Mouse (Mus musculus) hindbrain, embryonic 11.5 days (tissue): ENCODE measurements at regions not wholly inside any gene's neighbourhood (a gene's known extent, or its start where the extent isn't known, plus 50 kb on each side); places are given as distances from the start of the nearest gene placed in this dataset.

ENCODE experiments used
- ATAC-seq: fragments of 200-750 bp; cut with Nextera tagmentation; 2 replicates; pipeline ENCODE4 v1.8.0; 2017; ENCODE audit warnings: mild to moderate bottlenecking, moderate TSS enrichment, moderate library complexity; ENCODE audit not compliant: low FRiP score
- DNase-seq: peaks from one replicate; pipeline ENCODE4 v3.0.0-alpha.2; 2015; ENCODE audit warnings: low spot score
- H3K27ac ChIP-seq: fragments of 300-500 bp; sonication (generic); 2 replicates; pipeline ENCODE4 v1.5.1; 2014; ENCODE audit warnings: mild to moderate bottlenecking, low read depth, low read length
- H3K27me3 ChIP-seq: fragments of 300-500 bp; sonication (generic); 2 replicates; pipeline ENCODE4 v1.6.1; 2014; ENCODE audit warnings: mild to moderate bottlenecking, low read length, moderate library complexity, mixed read lengths; ENCODE audit not compliant: control insufficient read depth, insufficient read depth
- H3K36me3 ChIP-seq: fragments of 300-500 bp; sonication (generic); 2 replicates; pipeline ENCODE4 v1.6.1; 2014; ENCODE audit warnings: mild to moderate bottlenecking, low read length, moderate library complexity, mixed read lengths; ENCODE audit not compliant: control insufficient read depth, insufficient read depth
- H3K4me1 ChIP-seq: fragments of 300-500 bp; sonication (generic); replicated peaks from 2 replicates; pipeline ENCODE4 v1.6.1; 2014; ENCODE audit warnings: low read length, mixed read lengths; ENCODE audit not compliant: control insufficient read depth, insufficient read depth
- H3K4me2 ChIP-seq: fragments of 300-500 bp; sonication (generic); replicated peaks from 2 replicates; pipeline ENCODE4 v1.6.1; 2014; ENCODE audit warnings: mild to moderate bottlenecking, low read depth, low read length
- H3K4me3 ChIP-seq: fragments of 300-500 bp; sonication (generic); 2 replicates; pipeline ENCODE4 v1.5.1; 2014; ENCODE audit warnings: low read depth, low read length
- H3K9ac ChIP-seq: fragments of 300-500 bp; sonication (generic); 2 replicates; pipeline ENCODE4 v1.6.1; 2014; ENCODE audit warnings: low read depth, low read length
- H3K9me3 ChIP-seq: fragments of 300-500 bp; sonication (generic); 2 replicates; pipeline ENCODE4 v1.6.1; 2016; ENCODE audit warnings: low read length; ENCODE audit not compliant: control insufficient read depth
- WGBS: fragments of 180-500 bp; shearing (Covaris S2); extraction: QIAGEN DNeasy Blood & Tissue Kit; methylation state at CpG from one replicate; pipeline ENCODE4 v1.1.7; 2014; 5-methylcytosine and 5-hydroxymethylcytosine counted together

DNA sequence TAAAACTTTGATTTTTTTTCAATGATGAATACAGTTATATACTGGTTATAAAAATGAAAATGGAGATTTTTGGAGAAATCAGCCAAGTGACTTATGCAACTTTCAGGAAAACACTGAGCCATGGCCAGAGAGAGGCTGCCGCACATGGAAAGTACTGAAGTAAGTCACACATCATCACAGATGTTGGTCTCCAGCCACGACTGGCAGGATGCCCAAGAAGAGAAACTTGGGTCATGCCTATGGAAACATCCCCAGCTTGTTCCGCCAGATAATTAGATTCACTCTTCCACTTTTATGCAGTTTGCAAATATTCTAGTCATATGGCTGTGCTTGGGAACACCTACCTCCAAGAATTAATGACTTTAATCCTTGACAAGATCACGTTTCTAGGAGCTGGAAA is 544.8 kb upstream of the Id4 start:
- H3K4me3 ChIP-seq: no peak overlapping the region
- no peaks in the 10 kb centered on the region for H3K4me1 ChIP-seq
- no peak for ATAC-seq
- no peak overlapping the region for H3K27ac ChIP-seq
- no peak overlapping the region for H3K9ac ChIP-seq
- no peaks in the 10 kb centered on the region for H3K9me3 ChIP-seq
- H3K36me3 ChIP-seq: no peaks in the 10 kb centered on the region
- H3K27me3 ChIP-seq: no peaks in the 10 kb centered on the region
- WGBS: 89% methylated on average over 4 of the region's 4 CpGs
- DNase-seq: no peak
- no peak overlapping the region for H3K4me2 ChIP-seq

DNA sequence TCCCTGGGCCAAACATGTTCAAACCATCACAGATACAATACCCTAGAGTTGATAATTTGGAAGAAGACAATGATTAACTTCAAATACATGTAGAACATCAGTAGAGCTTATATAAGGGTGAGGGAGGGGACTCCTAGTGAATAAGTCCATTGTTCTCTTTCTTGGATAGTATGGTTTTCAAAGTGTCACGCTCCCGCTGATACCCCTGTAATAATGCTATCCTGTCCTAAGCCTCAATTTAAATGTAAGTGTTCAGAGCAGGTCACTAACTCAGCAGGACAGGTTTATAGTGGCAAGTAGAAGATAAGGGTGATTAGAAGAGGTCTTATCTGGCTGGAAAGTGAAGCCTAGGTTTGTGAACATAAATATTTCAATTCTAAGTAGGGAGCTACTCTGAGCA is 540.4 kb upstream of the Id4 start:
- Histone ChIP-seq H3K9me3 (no peaks in the 10 kb centered on the region), H3K27ac (no peak overlapping the region), H3K4me3 (no peak overlapping the region), H3K27me3 (no peaks in the 10 kb centered on the region), H3K36me3 (no peaks in the 10 kb centered on the region), H3K4me2 (no peak overlapping the region), H3K4me1 (no peaks in the 10 kb centered on the region), H3K9ac (no peak overlapping the region)
- 84% methylated on average over 2 of the region's 2 CpGs for WGBS
- ATAC-seq: no peak
- no peak for DNase-seq

- Histone ChIP-seq H3K9me3 (no peaks in the 10 kb centered on the region), H3K4me2 (no peak overlapping the region), H3K4me3 (no peak overlapping the region), H3K27me3 (no peaks in the 10 kb centered on the region), H3K9ac (no peak overlapping the region), H3K36me3 (no peaks in the 10 kb centered on the region), H3K27ac (no peak overlapping the region), H3K4me1 (no peaks in the 10 kb centered on the region)
- DNase-seq: no peak
- 71% methylated on average over 1 of the region's 1 CpGs for WGBS
- no peak for ATAC-seq
Measured at GRCm38 (mm10) chr13:47734415-47734814, 526.6 kb upstream of the Id4 start.

DNA sequence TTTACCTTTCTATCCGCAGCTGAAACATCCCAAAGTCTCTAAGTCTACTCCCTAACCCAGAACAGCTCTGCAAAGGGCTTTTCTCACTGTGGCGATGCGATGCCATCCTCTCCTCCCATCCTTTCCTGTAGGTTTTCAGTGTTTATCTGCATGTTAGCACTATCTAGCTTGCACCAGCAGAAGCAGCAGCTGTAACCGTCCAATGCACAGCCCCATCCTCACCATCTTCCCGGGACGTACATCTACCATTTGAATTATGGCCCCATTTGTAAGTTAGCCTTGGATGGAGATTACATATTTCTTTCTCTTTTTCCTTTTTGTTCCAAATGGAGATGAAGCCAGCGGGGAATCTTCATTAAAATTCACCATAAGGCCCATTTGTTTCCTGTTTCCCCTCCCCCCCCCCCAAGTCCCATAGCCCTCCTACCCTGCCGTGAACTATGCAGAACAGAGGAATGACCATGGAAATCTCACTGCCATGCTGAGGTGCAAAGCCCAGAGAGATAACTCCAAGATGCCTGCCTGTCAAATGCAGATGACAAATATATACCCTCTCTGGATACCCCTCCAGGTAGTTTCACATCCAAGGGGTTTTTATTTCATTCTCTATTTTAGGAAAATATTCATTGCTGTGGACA is 525.5 kb upstream of the Id4 start:
- H3K4me1 ChIP-seq: no peaks in the 10 kb centered on the region
- H3K9ac ChIP-seq: no peak overlapping the region
- DNase-seq: no peak
- H3K4me3 ChIP-seq: no peak overlapping the region
- H3K27ac ChIP-seq: peak overlapping the region; percentile 61
- H3K27me3 ChIP-seq: no peaks in the 10 kb centered on the region
- H3K4me2 ChIP-seq: no peak overlapping the region
- no peaks in the 10 kb centered on the region for H3K36me3 ChIP-seq
- 60% methylated on average over 8 of the region's 8 CpGs for WGBS
- ATAC-seq: no peak
- no peaks in the 10 kb centered on the region for H3K9me3 ChIP-seq

DNA sequence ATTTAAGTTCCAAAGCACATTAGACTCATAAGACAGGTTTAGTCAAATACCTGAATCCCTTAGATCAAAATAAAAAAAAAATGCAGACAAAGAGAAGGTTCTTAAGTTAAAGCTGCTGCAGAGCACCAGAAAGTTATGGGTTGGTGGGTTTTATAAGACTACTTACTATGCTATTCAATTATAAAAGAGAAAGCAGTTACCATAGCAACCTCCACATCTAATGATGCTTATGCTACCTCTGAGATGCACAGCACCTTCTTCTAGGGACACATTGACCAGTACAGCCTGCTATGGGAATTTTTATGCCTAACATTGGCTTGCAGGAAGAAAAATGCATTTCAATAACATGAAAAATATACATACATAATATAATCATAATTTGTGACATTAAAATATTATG is 512.1 kb upstream of the Id4 start:
- Histone ChIP-seq H3K4me1 (no peaks in the 10 kb centered on the region), H3K4me3 (no peak overlapping the region), H3K4me2 (no peak overlapping the region), H3K9ac (no peak overlapping the region), H3K36me3 (no peaks in the 10 kb centered on the region), H3K9me3 (no peaks in the 10 kb centered on the region), H3K27me3 (no peaks in the 10 kb centered on the region), H3K27ac (no peak overlapping the region)
- ATAC-seq (no peak), DNase-seq (no peak)

DNA sequence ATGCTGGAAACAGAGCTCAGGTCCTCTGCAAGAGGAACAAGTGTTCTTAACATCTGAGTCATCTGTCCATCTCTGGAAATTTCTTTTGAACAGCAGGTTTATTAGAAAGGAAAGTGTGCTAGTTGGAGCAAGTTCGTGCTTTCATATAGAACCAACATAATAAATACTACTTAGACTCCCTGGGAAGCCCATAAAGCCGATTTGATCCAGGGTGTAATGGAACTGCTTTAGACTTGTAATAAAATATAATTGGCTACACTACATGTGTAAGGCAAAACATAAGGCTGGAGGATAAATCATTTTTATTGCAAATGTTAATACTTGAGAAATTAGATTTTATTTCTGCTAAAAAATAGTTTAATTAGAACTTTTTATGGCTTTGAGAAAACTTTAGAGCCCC is 510.0 kb upstream of the Id4 start:
- 89% methylated on average over 2 of the region's 2 CpGs for WGBS
- Histone ChIP-seq H3K36me3 (no peaks in the 10 kb centered on the region), H3K27ac (no peak overlapping the region), H3K4me3 (no peak overlapping the region), H3K4me1 (no peaks in the 10 kb centered on the region), H3K4me2 (no peak overlapping the region), H3K9ac (no peak overlapping the region), H3K9me3 (no peaks in the 10 kb centered on the region), H3K27me3 (no peaks in the 10 kb centered on the region)
- ATAC-seq (no peak), DNase-seq (no peak)

DNA sequence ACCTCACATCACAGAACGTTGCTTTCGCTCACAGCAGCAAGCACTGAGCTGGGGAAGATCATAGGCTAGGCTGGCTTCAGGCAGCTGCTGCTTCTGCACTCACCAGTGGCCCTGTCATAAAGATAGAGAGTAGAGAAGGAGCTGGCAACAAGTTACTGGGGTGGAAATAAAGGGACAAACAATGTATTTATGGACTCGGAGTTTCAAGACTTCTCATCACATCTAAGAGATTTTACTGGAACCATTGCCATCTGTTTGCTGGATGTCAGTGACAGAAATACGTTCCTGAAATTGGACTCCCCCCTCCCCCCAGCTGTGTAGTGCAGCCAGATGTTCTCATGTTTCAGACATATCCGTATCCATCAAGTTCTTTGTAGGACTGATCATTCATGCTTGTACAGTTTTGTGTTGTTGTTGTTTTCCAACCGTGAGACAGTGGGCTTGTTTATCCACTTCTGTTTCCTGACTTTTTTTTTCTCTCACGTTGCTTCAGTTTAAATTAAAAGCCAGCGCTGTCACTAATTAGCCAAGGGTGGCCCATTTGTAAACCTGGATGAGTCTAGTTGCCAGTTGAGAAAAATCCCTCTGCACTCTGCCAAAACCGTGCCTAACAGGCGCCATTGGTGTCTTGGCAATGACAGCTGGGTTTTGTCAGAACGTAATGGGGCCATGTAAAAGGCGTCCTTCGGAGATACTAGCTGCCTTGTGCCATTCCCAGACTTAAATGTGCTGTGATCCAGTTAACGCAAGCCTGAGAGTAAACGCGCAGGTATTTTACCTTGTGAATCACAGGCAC is 496.0 kb upstream of the Id4 start:
- no peak for DNase-seq

DNA sequence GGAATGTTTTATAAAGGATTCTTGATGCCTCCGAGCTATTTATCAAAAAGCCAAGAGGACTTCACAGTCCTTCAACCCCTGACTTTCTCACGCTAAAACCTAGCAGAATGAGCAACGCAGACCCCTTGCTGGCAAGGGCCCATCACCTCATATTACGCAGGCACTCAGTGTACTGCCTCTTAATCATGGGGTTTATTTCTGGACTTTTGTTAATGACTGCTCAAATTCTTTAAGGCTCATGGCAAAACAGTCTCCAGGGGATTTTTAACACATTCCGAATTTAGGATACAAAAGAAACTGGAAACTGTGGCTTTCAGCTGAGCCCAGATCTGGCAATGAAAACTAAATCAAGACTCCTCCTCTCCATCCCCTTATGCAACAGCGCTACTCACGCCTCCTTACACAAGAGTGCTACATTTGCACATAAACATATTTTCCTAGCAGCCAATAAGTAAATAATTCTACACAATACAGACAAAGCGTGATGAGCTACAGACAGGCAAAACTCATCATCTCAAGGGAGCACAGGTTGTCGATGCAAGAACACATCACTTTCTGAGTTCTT is 492.0 kb upstream of the Id4 start:
- no peak overlapping the region for H3K9ac ChIP-seq
- H3K4me3 ChIP-seq: no peak overlapping the region
- H3K4me1 ChIP-seq: no peaks in the 10 kb centered on the region
- ATAC-seq (no peak), DNase-seq (no peak)
- H3K27ac ChIP-seq: no peak overlapping the region
- no peaks in the 10 kb centered on the region for H3K27me3 ChIP-seq
- H3K4me2 ChIP-seq: no peak overlapping the region
- no peaks in the 10 kb centered on the region for H3K36me3 ChIP-seq
- 86% methylated on average over 9 of the region's 9 CpGs for WGBS
- H3K9me3 ChIP-seq: no peaks in the 10 kb centered on the region

More for the DNA sequence above, 496.0 kb upstream of the Id4 start:
- WGBS: 75% methylated on average over 16 of the region's 16 CpGs
- Histone ChIP-seq H3K4me1 (no peaks in the 10 kb centered on the region), H3K27me3 (no peaks in the 10 kb centered on the region), H3K9ac (no peak overlapping the region), H3K4me3 (no peak overlapping the region), H3K36me3 (no peaks in the 10 kb centered on the region), H3K9me3 (no peaks in the 10 kb centered on the region), H3K4me2 (no peak overlapping the region), H3K27ac (no peak overlapping the region)
- no peak for ATAC-seq
